Mouse (Mus musculus) heart, postnatal 0 days (tissue): ENCODE results near the gene Iqcj. TPM values are rescaled to one million over a fixed set of nuclear protein-coding genes. Genes with fewer than 3 reads are reported as not detected.

Experiments used
- ATAC-seq: fragments of 200-750 bp; cut with Nextera tagmentation; 2 replicates; pipeline ENCODE4 v1.8.0; 2017; ENCODE audit warnings: low read depth, moderate number of reproducible peaks, moderate library complexity; ENCODE audit not compliant: insufficient read depth
- DNase-seq: peaks from one replicate; pipeline ENCODE4 v3.0.0-alpha.2; 2016; ENCODE audit warnings: low spot score
- H3K27ac ChIP-seq: fragments of 300-500 bp; sonication (generic); 2 replicates; pipeline ENCODE4 v1.5.1; 2014; ENCODE audit warnings: low read depth, mild to moderate bottlenecking
- H3K27me3 ChIP-seq: fragments of 300-500 bp; sonication (generic); 2 replicates; pipeline ENCODE4 v1.6.1; 2014; ENCODE audit warnings: low read length, mixed read lengths; ENCODE audit not compliant: control insufficient read depth, insufficient read depth
- H3K36me3 ChIP-seq: fragments of 300-500 bp; sonication (generic); replicated peaks from 2 replicates; pipeline ENCODE4 v1.6.1; 2014; ENCODE audit warnings: low read length, mixed read lengths; ENCODE audit not compliant: control insufficient read depth, insufficient read depth
- H3K4me1 ChIP-seq: fragments of 300-500 bp; sonication (generic); 2 replicates; pipeline ENCODE4 v1.6.1; 2014; ENCODE audit warnings: antibody characterized with exemption; ENCODE audit not compliant: control insufficient read depth, insufficient read depth
- H3K4me2 ChIP-seq: fragments of 300-500 bp; sonication (generic); 2 replicates; pipeline ENCODE4 v1.6.1; 2014; ENCODE audit warnings: low read depth, mild to moderate bottlenecking, low read length, moderate library complexity
- H3K4me3 ChIP-seq: fragments of 300-500 bp; sonication (generic); 2 replicates; pipeline ENCODE4 v1.5.1; 2014; ENCODE audit warnings: low read depth, low read length
- H3K9ac ChIP-seq: fragments of 300-500 bp; sonication (generic); replicated peaks from 2 replicates; pipeline ENCODE4 v1.6.1; 2014; ENCODE audit warnings: low read depth, low read length, mixed read lengths
- H3K9me3 ChIP-seq: fragments of 300-500 bp; sonication (generic); replicated peaks from 2 replicates; pipeline ENCODE4 v1.6.1; 2016; ENCODE audit warnings: low read length; ENCODE audit not compliant: control insufficient read depth
- CTCF ChIP-seq: IDR thresholded peaks from 2 replicates; pipeline ENCODE4 v1.5.1; 2016; ENCODE audit warnings: antibody characterized with exemption, control low read depth, low read depth
- EP300 ChIP-seq: IDR thresholded peaks from 2 replicates; pipeline ENCODE4 v1.6.1; 2016; ENCODE audit warnings: antibody characterized with exemption, low read depth
- WGBS: fragments of 180-500 bp; shearing (Covaris S2); extraction: QIAGEN DNeasy Blood & Tissue Kit; methylation state at CpG from one replicate; pipeline ENCODE4 v1.1.7; 2014; 5-methylcytosine and 5-hydroxymethylcytosine counted together
- polyA plus RNA-seq: library from polyadenylated mRNA; unstranded; fragments of >200 nt; fragmentation: Nextera tagmentation; extraction: Ambion mirVana; gene quantifications from 2 replicates; pipeline ENCODE4 v1.2.1, GENCODE M21; 2015
- total RNA-seq: library from RNA; depleted of rRNA; stranded (reverse); fragments of >200 nt; gene quantifications from 2 replicates; pipeline ENCODE4 v1.2.3, GENCODE M21; 2014; ENCODE audit warnings: low replicate concordance; rRNA removed

Gene Iqcj
- not detected in 2 replicates for total RNA-seq
- not detected in 2 replicates for polyA plus RNA-seq

DNA sequence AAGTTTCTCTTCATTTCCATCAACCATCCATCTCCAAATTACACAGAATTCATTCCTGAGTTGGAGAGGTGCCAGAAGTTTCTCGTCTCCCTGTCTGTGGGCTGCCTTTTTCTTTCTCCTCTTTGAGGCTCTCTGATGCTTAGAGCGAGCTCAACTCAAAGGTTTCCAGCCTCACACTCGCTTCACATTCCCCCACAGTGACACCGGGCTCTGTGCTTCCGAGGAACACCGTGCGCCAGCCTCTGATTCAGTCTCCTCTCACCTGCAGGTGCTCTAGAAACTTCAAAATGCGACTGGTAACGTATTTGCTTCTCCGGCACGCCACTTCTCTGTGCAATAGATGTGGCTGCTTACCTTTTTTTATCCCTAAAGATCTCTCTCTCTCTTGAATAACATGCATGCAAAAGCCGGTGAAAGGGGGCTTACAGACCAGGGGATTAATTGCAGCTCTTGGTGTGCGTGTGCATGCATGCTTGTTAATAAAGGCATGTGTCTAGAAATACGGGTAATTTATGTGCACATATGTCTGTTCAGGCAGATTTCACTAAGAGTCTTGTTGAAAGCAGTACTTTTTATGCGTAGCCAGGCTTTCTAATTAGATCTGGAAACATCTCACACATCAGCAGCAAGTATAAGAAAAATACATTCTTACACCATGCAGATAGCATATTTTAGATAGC lies at the start of gene Iqcj, which contains the start of gene Iqschfp:
Gene Iqcj, plus strand, starts transcription at position 195 of the 680 bp plus-strand sequence.
Gene Iqschfp, plus strand, starts transcription at position 207 of the 680 bp plus-strand sequence.
- H3K36me3 ChIP-seq, result no peaks in the 10 kb centered on the region
- 68% methylated on average over 15 of the region's 15 CpGs for WGBS
- no peak within 1 kb of the TSS for H3K4me2 ChIP-seq

DNA sequence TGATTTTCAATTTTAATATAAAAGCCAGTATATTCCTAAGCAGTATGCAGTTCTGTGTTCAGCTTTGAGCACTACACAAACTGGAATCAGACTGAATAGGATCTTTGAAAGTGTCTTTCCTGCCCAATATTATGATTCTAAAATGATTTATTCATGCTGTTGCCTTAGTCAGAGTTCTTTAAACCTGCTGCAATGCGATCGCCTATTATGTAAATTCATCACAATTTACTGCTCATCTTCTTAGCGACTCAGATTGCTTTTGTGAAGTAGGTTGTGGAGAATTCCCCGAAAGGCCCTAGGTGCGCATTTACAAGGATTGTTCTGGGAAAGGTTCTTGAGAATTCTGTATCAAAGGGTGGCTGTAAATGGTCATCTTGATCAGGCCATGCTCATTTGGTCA lies 39.6 kb upstream of the Iqcj start:
- H3K9me3 ChIP-seq, result no peaks in the 10 kb centered on the region
- no peaks in the 10 kb centered on the region for H3K27me3 ChIP-seq
- TF ChIP-seq EP300, result no peak
- no peak for TF ChIP-seq CTCF
- no peak overlapping the region for H3K27ac ChIP-seq
- DNase-seq (no peak), ATAC-seq (no peak)
- no peak overlapping the region for H3K4me2 ChIP-seq
- H3K9ac ChIP-seq, result no peak overlapping the region
- H3K4me3 ChIP-seq, result no peak overlapping the region
- 83% methylated on average over 5 of the region's 5 CpGs for WGBS
- no peaks in the 10 kb centered on the region for H3K36me3 ChIP-seq
- H3K4me1 ChIP-seq, result no peaks in the 10 kb centered on the region

More for the DNA sequence above, at the start of gene Iqcj, which contains the start of gene Iqschfp:
- H3K4me1 ChIP-seq, result no peaks in the 10 kb centered on the region
- no peaks in the 10 kb centered on the region for H3K9me3 ChIP-seq
- no peak for TF ChIP-seq CTCF
- no peak for TF ChIP-seq EP300
- DNase-seq (no peak), ATAC-seq (no peak)
- no peak within 1 kb of the TSS for H3K27ac ChIP-seq
- H3K27me3 ChIP-seq, result no peaks in the 10 kb centered on the region
- H3K4me3 ChIP-seq, result no peak within 1 kb of the TSS
- no peak within 1 kb of the TSS for H3K9ac ChIP-seq

DNA sequence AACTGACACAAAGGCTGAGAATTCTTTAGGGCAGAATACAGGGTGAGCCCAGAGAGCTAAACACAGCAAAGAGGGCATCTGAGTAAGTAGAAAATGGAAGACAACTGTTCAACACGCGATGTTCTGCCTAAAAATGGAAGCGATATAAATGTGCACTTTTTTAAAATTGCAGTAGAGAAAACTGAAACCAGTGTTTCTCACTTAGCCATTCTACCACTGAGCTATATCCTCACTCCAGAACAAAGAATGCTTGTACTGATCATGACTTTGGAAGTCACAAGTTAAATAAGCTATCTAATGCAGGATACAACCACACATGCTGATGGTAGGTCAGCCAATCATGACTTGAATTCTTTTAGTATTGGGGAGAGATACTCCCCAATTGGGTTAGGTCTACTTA lies 30.5 kb upstream of the Iqcj start:
- H3K4me2 ChIP-seq, result no peak overlapping the region
- DNase-seq (no peak), ATAC-seq (no peak)
- H3K4me1 ChIP-seq, result no peaks in the 10 kb centered on the region
- no peaks in the 10 kb centered on the region for H3K27me3 ChIP-seq
- WGBS, result 77% methylated on average over 3 of the region's 3 CpGs
- H3K36me3 ChIP-seq, result no peaks in the 10 kb centered on the region
- no peak overlapping the region for H3K4me3 ChIP-seq
- H3K27ac ChIP-seq, result no peak overlapping the region
- no peaks in the 10 kb centered on the region for H3K9me3 ChIP-seq
- H3K9ac ChIP-seq, result no peak overlapping the region
- no peak for TF ChIP-seq EP300

DNA sequence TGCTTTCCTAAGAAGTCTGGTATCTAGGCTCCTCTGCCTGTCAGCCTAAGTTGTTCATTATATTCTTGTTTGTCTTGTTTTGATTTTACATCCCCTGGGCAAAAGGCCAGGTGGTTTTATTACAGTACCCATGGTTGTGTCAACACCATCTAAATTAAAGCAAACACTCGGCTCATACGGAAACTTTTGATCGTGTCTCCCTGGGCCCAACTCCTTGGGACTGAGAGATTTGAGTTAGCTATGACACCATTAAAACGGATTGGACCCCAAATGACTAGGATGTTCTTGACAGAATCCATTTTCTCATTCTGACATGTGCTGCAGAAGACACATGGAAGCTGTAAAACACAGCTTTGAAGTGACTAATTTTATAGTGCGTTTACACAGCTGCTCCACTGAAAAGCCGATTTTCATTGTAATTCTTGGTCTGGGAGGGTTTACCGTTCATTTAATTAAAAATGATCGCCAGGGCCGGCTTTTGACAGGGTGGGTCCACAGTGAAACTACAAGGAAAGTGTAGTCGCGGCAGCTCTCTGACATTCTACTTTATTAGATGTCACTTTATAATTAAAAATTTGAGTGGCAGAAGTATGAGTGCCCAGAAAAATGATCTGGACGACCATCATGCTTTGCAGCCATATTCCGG lies 24.5 kb upstream of the Iqcj start:
- H3K4me2 ChIP-seq, result no peak overlapping the region
- H3K36me3 ChIP-seq, result no peaks in the 10 kb centered on the region
- no peak overlapping the region for H3K4me3 ChIP-seq
- TF ChIP-seq EP300 (no peak), CTCF (no peak)
- whole genome bisulfite sequencing, result 74% methylated on average over 13 of the region's 13 CpGs
- DNase-seq, result no peak
- no peaks in the 10 kb centered on the region for H3K4me1 ChIP-seq
- no peaks in the 10 kb centered on the region for H3K27me3 ChIP-seq
- ATAC-seq, result no peak
- H3K9ac ChIP-seq, result no peak overlapping the region
- no peak overlapping the region for H3K27ac ChIP-seq
- no peaks in the 10 kb centered on the region for H3K9me3 ChIP-seq

DNA sequence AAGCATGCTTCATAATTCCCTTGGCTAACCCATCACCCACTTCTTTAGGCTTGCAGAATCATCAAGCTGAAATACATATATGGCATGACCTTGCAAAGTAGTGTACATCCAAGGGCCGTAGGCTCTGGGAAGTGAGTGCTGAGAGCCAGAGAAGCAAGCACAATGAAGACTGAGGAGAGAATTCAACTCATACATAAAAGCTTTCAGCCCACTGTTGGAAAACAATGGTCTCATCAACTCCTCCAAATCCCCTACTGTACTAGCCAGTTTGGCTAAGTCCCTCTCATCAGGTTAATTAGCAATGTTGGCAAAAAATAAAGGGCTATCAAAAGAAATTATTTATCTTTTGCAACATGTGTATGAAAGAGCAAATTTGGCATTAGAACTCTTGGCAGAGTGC lies 22.6 kb upstream of the Iqcj start:
- no peaks in the 10 kb centered on the region for H3K36me3 ChIP-seq
- TF ChIP-seq CTCF, result no peak
- TF ChIP-seq EP300, result no peak
- no peak for ATAC-seq
- no peak overlapping the region for H3K4me2 ChIP-seq
- H3K4me3 ChIP-seq, result no peak overlapping the region
- no peaks in the 10 kb centered on the region for H3K9me3 ChIP-seq
- no peaks in the 10 kb centered on the region for H3K4me1 ChIP-seq
- 73% methylated on average over 1 of the region's 1 CpGs for WGBS
- no peaks in the 10 kb centered on the region for H3K27me3 ChIP-seq
- H3K27ac ChIP-seq, result no peak overlapping the region
- no peak for DNase-seq
- no peak overlapping the region for H3K9ac ChIP-seq
